Mouse (Mus musculus) limb, embryonic 12.5 days (tissue): ENCODE results near the gene Ins2. TPM values are rescaled to one million over a fixed set of nuclear protein-coding genes. Genes with fewer than 3 reads are reported as not detected.

Experiments used
- ATAC-seq: fragments of 200-750 bp; cut with Nextera tagmentation; 2 replicates; pipeline ENCODE4 v1.8.0; 2017; ENCODE audit warnings: low read depth, moderate TSS enrichment; ENCODE audit not compliant: insufficient number of reproducible peaks, insufficient read depth, low FRiP score, low TSS enrichment
- H3K27ac ChIP-seq: fragments of 300-500 bp; sonication (generic); 2 replicates; pipeline ENCODE4 v1.5.1; 2016; ENCODE audit warnings: mild to moderate bottlenecking, moderate library complexity
- H3K27me3 ChIP-seq: fragments of 300-500 bp; sonication (generic); 2 replicates; pipeline ENCODE4 v1.6.1; 2016; ENCODE audit warnings: mild to moderate bottlenecking, moderate library complexity
- H3K36me3 ChIP-seq: fragments of 300-500 bp; sonication (generic); 2 replicates; pipeline ENCODE4 v1.6.1; 2016; ENCODE audit warnings: mild to moderate bottlenecking, moderate library complexity
- H3K4me1 ChIP-seq: fragments of 300-500 bp; sonication (generic); replicated peaks from 2 replicates; pipeline ENCODE4 v1.6.1; 2016
- H3K4me2 ChIP-seq: fragments of 300-500 bp; sonication (generic); 2 replicates; pipeline ENCODE4 v1.6.1; 2016; ENCODE audit warnings: mild to moderate bottlenecking, moderate library complexity
- H3K4me3 ChIP-seq: fragments of 300-500 bp; sonication (generic); replicated peaks from 2 replicates; pipeline ENCODE4 v1.5.1; 2016; ENCODE audit warnings: mild to moderate bottlenecking
- H3K9ac ChIP-seq: fragments of 300-500 bp; sonication (generic); replicated peaks from 2 replicates; pipeline ENCODE4 v1.6.1; 2016; ENCODE audit warnings: mild to moderate bottlenecking, moderate library complexity
- H3K9me3 ChIP-seq: fragments of 300-500 bp; sonication (generic); 2 replicates; pipeline ENCODE4 v1.6.1; 2016; ENCODE audit warnings: mild to moderate bottlenecking, moderate library complexity
- WGBS: fragments of 180-500 bp; shearing (Covaris S2); methylation state at CpG from one replicate; pipeline ENCODE4 v1.1.7; 2016; 5-methylcytosine and 5-hydroxymethylcytosine counted together
- microRNA counts: library from miRNA; unstranded; fragments of <30 nt; microRNA quantifications from one replicate; lab custom pipeline; 2017
- microRNA-seq: library from miRNA; unstranded; fragments of <30 nt; microRNA quantifications from one replicate; pipeline ENCODE4, GENCODE M21; 2017
- polyA plus RNA-seq: library from polyadenylated mRNA; unstranded; fragments of >200 nt; fragmentation: Nextera tagmentation; extraction: Ambion mirVana; gene quantifications from 2 replicates; pipeline ENCODE4 v1.2.1, GENCODE M21; 2016

Ins2 gene
- polyA plus RNA-seq, 1 experiment from 2014 or later: not detected

GRCm38 (mm10) chr7:142656055-142656454, 87.1 kb downstream of the Ins2 start:
- 19% methylated on average over 4 of the region's 4 CpGs for WGBS
- Histone ChIP-seq H3K9ac (peak overlapping the region; percentile 96), H3K4me1 (peaks cover 33% of the 10 kb centered on the region), H3K27me3 (peaks cover 92% of the 10 kb centered on the region), H3K4me2 (peak overlapping the region; percentile 66), H3K27ac (peak overlapping the region; percentile 98), H3K36me3 (peaks cover 56% of the 10 kb centered on the region), H3K4me3 (peak overlapping the region; percentile 66), H3K9me3 (no peaks in the 10 kb centered on the region)
- no peak for ATAC-seq

- Histone ChIP-seq H3K27me3 (peaks cover 88% of the 10 kb centered on the region), H3K4me3 (peak overlapping the region; percentile 66), H3K9ac (peak overlapping the region; percentile 96), H3K36me3 (peaks cover 56% of the 10 kb centered on the region), H3K27ac (peak overlapping the region; percentile 66), H3K4me2 (peak overlapping the region; percentile 66), H3K4me1 (peaks cover 31% of the 10 kb centered on the region), H3K9me3 (no peaks in the 10 kb centered on the region)
- 8% methylated on average over 11 of the region's 11 CpGs for WGBS
- no peak for ATAC-seq
These were observed 87.5 kb downstream of the Ins2 start for GRCm38 (mm10) chr7:142655633-142656032.

GRCm38 (mm10) chr7:142653726-142654125, 89.5 kb downstream of the Ins2 start:
- H3K4me2 ChIP-seq: peak overlapping the region; percentile 66
- peaks cover 72% of the 10 kb centered on the region for H3K27me3 ChIP-seq
- H3K4me1 ChIP-seq: peaks cover 22% of the 10 kb centered on the region
- WGBS: 9% methylated on average over 18 of the region's 18 CpGs
- no peaks in the 10 kb centered on the region for H3K9me3 ChIP-seq
- peak overlapping the region; percentile 96 for H3K9ac ChIP-seq
- H3K27ac ChIP-seq: peak overlapping the region; percentile 66
- ATAC-seq: no peak
- peak overlapping the region; percentile 66 for H3K4me3 ChIP-seq
- peaks cover 56% of the 10 kb centered on the region for H3K36me3 ChIP-seq

GRCm38 (mm10) chr7:142646676-142647075, 96.5 kb downstream of the Ins2 start:
- WGBS: 27% methylated on average over 6 of the region's 6 CpGs
- Histone ChIP-seq H3K4me2 (no peak overlapping the region), H3K36me3 (peaks cover 5% of the 10 kb centered on the region; the same call in 1 of the 2 replicates), H3K27ac (peak overlapping the region; percentile 73), H3K9ac (no peak overlapping the region; the same call in 1 of the 2 replicates), H3K4me1 (peaks cover 25% of the 10 kb centered on the region), H3K27me3 (peaks cover 6% of the 10 kb centered on the region; the same call in 1 of the 2 replicates), H3K9me3 (0 out of 2 replicates have a peak, but pooled peaks cover 5% of the 10 kb centered on the region), H3K4me3 (no peak overlapping the region)
- ATAC-seq: no peak

GRCm38 (mm10) chr7:142645045-142645444, 98.1 kb downstream of the Ins2 start:
- no peak for ATAC-seq
- H3K4me1 ChIP-seq: peaks cover 25% of the 10 kb centered on the region

GRCm38 (mm10) chr7:142636178-142636577, 107.0 kb downstream of the Ins2 start:
- H3K4me2 ChIP-seq: no peak overlapping the region
- no peak for ATAC-seq
- H3K27me3 ChIP-seq: 0 out of 2 replicates have a peak, but pooled peaks cover 5% of the 10 kb centered on the region
- no peak overlapping the region for H3K9ac ChIP-seq
- no peak overlapping the region for H3K27ac ChIP-seq
- H3K9me3 ChIP-seq: no peaks in the 10 kb centered on the region
- no peaks in the 10 kb centered on the region for H3K36me3 ChIP-seq
- H3K4me1 ChIP-seq: peaks cover 11% of the 10 kb centered on the region
- no peak overlapping the region for H3K4me3 ChIP-seq

More at GRCm38 (mm10) chr7:142645045-142645444, 98.1 kb downstream of the Ins2 start:
- H3K27me3 ChIP-seq: 0 out of 2 replicates have a peak, but pooled peaks cover 2% of the 10 kb centered on the region
- H3K4me2 ChIP-seq: no peak overlapping the region
- H3K4me3 ChIP-seq: no peak overlapping the region
- H3K9ac ChIP-seq: no peak overlapping the region
- H3K9me3 ChIP-seq: 0 out of 2 replicates have a peak, but pooled peaks cover 5% of the 10 kb centered on the region
- no peaks in the 10 kb centered on the region for H3K36me3 ChIP-seq
- 13% methylated on average over 5 of the region's 5 CpGs for WGBS
- H3K27ac ChIP-seq: peak overlapping the region; percentile 74

GRCm38 (mm10) chr7:142630691-142631090, 112.5 kb downstream of the Ins2 start:
- H3K9ac ChIP-seq: no peak overlapping the region
- H3K27ac ChIP-seq: no peak overlapping the region
- H3K4me2 ChIP-seq: no peak overlapping the region
- H3K4me1 ChIP-seq: no peaks in the 10 kb centered on the region
- no peak for ATAC-seq
- H3K9me3 ChIP-seq: no peaks in the 10 kb centered on the region
- no peak overlapping the region for H3K4me3 ChIP-seq
- no peaks in the 10 kb centered on the region for H3K27me3 ChIP-seq
- WGBS: 86% methylated on average over 10 of the region's 10 CpGs
- H3K36me3 ChIP-seq: no peaks in the 10 kb centered on the region

- no peak overlapping the region for H3K4me2 ChIP-seq
- H3K4me1 ChIP-seq: no peaks in the 10 kb centered on the region
- no peak overlapping the region for H3K9ac ChIP-seq
- no peak for ATAC-seq
- no peaks in the 10 kb centered on the region for H3K9me3 ChIP-seq
- no peaks in the 10 kb centered on the region for H3K27me3 ChIP-seq
- H3K27ac ChIP-seq: no peak overlapping the region
- WGBS: 81% methylated on average over 6 of the region's 6 CpGs
- H3K36me3 ChIP-seq: no peaks in the 10 kb centered on the region
- no peak overlapping the region for H3K4me3 ChIP-seq
These were observed 113.4 kb downstream of the Ins2 start for GRCm38 (mm10) chr7:142629806-142630205.

MicroRNAs within 50 kb of the gene (microRNA counts, 519-probe panel; counts per million panel counts)
- not detected for microRNA mmu-miR-483 (lab: Ali Mortazavi, UCI)

Small RNA genes lying within 50 kb of the gene (microRNA-seq; reads per million reads assigned to microRNA genes)
- gene Mir483: 4,294 reads per million, percentile 89 among the genes with 10 or more reads in this experiment

Other genes starting within 250 kb of the Ins2 start
- gene Tnnt3, start 244.5 kb downstream of the Ins2 start, polyA plus RNA-seq: 14.3 and 17.3 TPM in 2 replicates
- 29.4 and 33.3 TPM in 2 replicates for gene Mrpl23, start 210.7 kb downstream of the Ins2 start, polyA plus RNA-seq
- gene Igf2, start 76.6 kb downstream of the Ins2 start, polyA plus RNA-seq: 815 and 938 TPM in 2 replicates
- gene Gm49394, start 73.4 kb downstream of the Ins2 start, polyA plus RNA-seq: not detected in 2 replicates
- 0.41 and 1.3 TPM in 2 replicates for gene Th, start 187.7 kb upstream of the Ins2 start, polyA plus RNA-seq
- 0.42 and 1.1 TPM in 2 replicates for gene Ascl2, start 225.9 kb upstream of the Ins2 start, polyA plus RNA-seq